Mouse (Mus musculus) cerebellum, postnatal 10 days (tissue): Measurements from ENCODE around the gene Dennd4c.

ENCODE experiments used
- DNase-seq, 2 experiments: peaks; one replicate each; pipeline ENCODE4 v3.0.0; 2021; ENCODE audit warnings: mixed read lengths in 2 of 2

The Dennd4c gene

GRCm38 (mm10) chr4:86885790-86886159 lies 137.4 kb downstream of the Dennd4c start:
- DNase-seq = no peak

DNA sequence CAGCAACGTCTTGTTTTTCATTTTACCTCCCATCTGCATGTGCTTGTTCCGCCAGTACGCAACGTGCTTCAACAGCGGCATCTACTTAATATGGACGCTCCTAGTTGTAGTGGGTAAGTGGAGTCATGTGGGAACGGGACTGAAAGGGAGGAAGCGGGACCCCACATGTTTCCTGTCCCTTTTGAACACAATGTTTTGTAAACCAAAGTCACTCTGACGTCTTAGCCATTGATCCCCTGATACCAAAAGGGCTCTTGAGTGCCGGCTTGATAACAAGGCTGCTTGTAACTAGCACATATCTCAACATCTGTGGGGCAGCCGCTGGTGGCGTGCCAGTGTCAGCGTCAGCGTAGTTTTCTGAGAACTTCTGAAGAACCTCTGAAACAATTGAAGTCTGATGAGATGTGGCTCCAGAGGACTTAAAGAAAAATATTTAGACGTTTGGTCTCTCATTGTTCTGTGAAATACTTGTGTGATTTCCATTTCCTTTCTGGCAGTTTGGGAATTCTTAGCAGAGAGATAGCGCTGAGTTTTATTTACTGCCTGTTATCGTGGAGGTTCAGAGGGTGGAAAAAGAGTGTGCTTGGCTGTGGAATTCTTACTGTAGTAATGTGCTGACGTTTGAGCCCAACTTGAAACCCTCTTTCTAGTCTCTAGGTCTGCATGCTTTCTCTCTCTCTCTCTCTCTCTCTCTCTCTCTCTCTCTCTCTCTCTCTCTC lies 138.0 kb downstream of the Dennd4c start:
- DNase-seq = no peak

DNA sequence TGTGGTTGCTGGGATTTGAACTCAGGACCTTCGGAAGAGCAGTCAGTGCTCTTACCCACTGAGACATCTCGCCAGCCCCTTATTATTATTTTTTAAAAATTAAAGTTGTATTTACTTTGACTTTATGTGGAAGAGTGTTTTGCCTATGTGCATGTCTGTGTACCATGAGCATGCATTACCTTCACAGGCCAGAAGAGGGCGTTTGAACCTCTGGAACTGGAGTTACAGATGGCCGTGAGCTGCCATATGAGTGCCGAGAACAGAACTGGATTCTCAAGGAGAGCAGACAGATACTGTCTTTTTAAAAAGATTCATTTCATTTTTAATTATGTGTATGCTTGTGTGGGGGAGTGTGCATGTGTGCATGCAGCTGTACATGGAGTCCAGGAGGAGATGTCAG lies 139.5 kb downstream of the Dennd4c start:
- no peak for DNase-seq

- DNase-seq = no peak
Observed at GRCm38 (mm10) chr4:86897411-86897810, 149.1 kb downstream of the Dennd4c start.

DNA sequence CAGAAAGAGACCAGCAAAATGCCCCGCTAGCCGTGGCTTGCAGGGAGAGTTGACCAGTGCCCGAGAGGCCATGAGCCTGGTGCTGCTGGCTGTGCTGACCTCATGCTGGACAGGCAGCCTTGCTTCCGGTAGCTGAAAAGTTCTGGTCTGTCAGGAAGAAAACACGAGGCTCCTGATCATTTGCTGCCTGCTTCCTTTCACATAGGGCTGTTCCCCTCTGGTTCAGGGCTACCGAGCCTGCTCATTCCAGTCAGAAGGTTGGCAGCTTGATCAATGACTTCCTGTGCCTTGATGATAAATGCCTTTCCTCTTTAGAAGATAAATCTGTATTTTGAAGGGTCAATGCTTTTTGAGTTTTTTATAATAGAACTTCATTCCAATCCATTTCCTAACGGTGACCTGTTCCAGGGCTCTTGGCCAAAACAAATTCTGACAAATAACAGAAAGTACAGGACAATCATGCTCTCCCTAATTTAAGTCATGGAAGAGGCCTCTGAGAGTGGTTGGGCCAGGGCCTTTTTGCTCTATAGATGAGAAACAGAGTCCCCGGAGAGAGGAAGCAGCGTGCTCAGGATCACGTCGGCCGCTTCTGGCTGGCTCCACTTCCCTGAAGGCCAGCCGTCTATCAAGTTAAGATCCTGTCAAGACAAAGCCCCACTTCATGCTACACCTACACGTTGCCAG lies 150.6 kb downstream of the Dennd4c start:
- no peak for DNase-seq
